Mouse (Mus musculus) fat pad, adult 2 months (tissue): ENCODE measurements around the gene Gpr62.
"Not testable (repeated sequence)": the region's sequence is repeated elsewhere in the genome, so short reads cannot be mapped to it uniquely, and the experiment has no call there.

Experiments used
- DNase-seq: peaks from one replicate; pipeline ENCODE4 v3.0.0-alpha.2; 2011; ENCODE audit warnings: low read depth, low spot score; ENCODE audit errors: extremely low read depth

The Gpr62 gene

GRCm38 (mm10) chr9:106465571-106466200, at the start of gene Gpr62:
Gene Gpr62 (minus strand): TSS chr9:106465938.
- no peak for DNase-seq

GRCm38 (mm10) chr9:106514273-106514672, 48.5 kb upstream of the Gpr62 start, which contains the start of gene Iqcf5:
Gene Iqcf5 (plus strand): TSS chr9:106514573.
- DNase-seq, result no peak

GRCm38 (mm10) chr9:106513566-106513965, 47.8 kb upstream of the Gpr62 start:
- DNase-seq, result no peak

GRCm38 (mm10) chr9:106512729-106513450, 47.2 kb upstream of the Gpr62 start:
- no peak for DNase-seq

- DNase-seq, result no peak
Observed at GRCm38 (mm10) chr9:106509356-106509755, 43.6 kb upstream of the Gpr62 start.

GRCm38 (mm10) chr9:106504246-106504645, 38.5 kb upstream of the Gpr62 start:
- DNase-seq, result no peak

GRCm38 (mm10) chr9:106501846-106502245, 36.1 kb upstream of the Gpr62 start:
- DNase-seq, result no peak

GRCm38 (mm10) chr9:106499667-106500066, 33.9 kb upstream of the Gpr62 start, which contains the start of gene Iqcf1:
Gene Iqcf1 (plus strand): TSS chr9:106499967.
- DNase-seq, result no peak

- not testable (repeated sequence) for DNase-seq
Observed at GRCm38 (mm10) chr9:106487602-106488001, 21.9 kb upstream of the Gpr62 start.

- no peak for DNase-seq
Observed at GRCm38 (mm10) chr9:106485076-106485475, 19.3 kb upstream of the Gpr62 start.

GRCm38 (mm10) chr9:106483606-106484005, 17.9 kb upstream of the Gpr62 start:
- DNase-seq, result no peak

- no peak for DNase-seq
Observed at GRCm38 (mm10) chr9:106483136-106483535, 17.4 kb upstream of the Gpr62 start.

GRCm38 (mm10) chr9:106482578-106483115, 16.9 kb upstream of the Gpr62 start:
- DNase-seq, result no peak

- DNase-seq, result no peak
Observed at GRCm38 (mm10) chr9:106481676-106482075, 15.9 kb upstream of the Gpr62 start.

GRCm38 (mm10) chr9:106481075-106481474, 15.3 kb upstream of the Gpr62 start:
- no peak for DNase-seq

- DNase-seq, result no peak
Observed at GRCm38 (mm10) chr9:106480541-106480940, 14.8 kb upstream of the Gpr62 start.

- no peak for DNase-seq
Observed at GRCm38 (mm10) chr9:106478101-106478500, 12.4 kb upstream of the Gpr62 start.

- DNase-seq, result no peak
Observed at GRCm38 (mm10) chr9:106477649-106478048, 11.9 kb upstream of the Gpr62 start.

- DNase-seq, result peak; percentile 95
Observed at GRCm38 (mm10) chr9:106476924-106477484, 11.3 kb upstream of the Gpr62 start, which contains the start of gene Parp3. Gene Parp3 (minus strand): TSS chr9:106476949.

- no peak for DNase-seq
Observed at GRCm38 (mm10) chr9:106476002-106476923, 10.5 kb upstream of the Gpr62 start.

GRCm38 (mm10) chr9:106475663-106476001, 9.9 kb upstream of the Gpr62 start, which contains the start of gene Rrp9:
Gene Rrp9 (plus strand): TSS chr9:106475963.
- DNase-seq, result no peak
